ENCODE assay signal across 13 mouse cellular contexts in genomic region chr12:89241554-89241953, GRCm38 (mm10).
"Had no signal": no experiment of that assay in that cellular context is flagged by ENCODE, and none has a peak within 500 bp of the region (broad histone marks: within the 10 kb centered on the region; RNA-seq: fewer than 3 reads in every experiment).

No protein-coding gene starts in this region.

- H3K9ac ChIP-seq: liver, embryonic 14.5 days; liver, postnatal 0 days; lung, embryonic 14.5 days had no signal

- H3K4me3 ChIP-seq: megakaryocyte, embryonic 14.5 days had no signal

- H3K27ac ChIP-seq: kidney, postnatal 0 days; liver, embryonic 14.5 days had no signal

- H3K4me2 ChIP-seq: lung, embryonic 14.5 days; midbrain, embryonic 11.5 days had no signal

- ATAC-seq: intestine, postnatal 0 days; liver, postnatal 0 days; midbrain, embryonic 16.5 days had no signal

- DNase-seq: kidney, adult 2 months; kidney, postnatal 25 days; liver, postnatal 0 days; lung, embryonic 14.5 days; lung, postnatal 10 days; lung, postnatal 36 days; thymus, postnatal 25 days had no signal

- H3K9me3 ChIP-seq: megakaryocyte, embryonic 14.5 days had no signal

- H3K4me1 ChIP-seq: megakaryocyte, embryonic 14.5 days had no signal

- H3K27me3 ChIP-seq: megakaryocyte, embryonic 14.5 days had no signal
